Mouse (Mus musculus): ENCODE measurements around the gene Txnrd2. TPM values are rescaled to one million over a fixed set of nuclear protein-coding genes. Genes with fewer than 3 reads are reported as not detected.

Txnrd2 gene
- polyA plus RNA-seq, 1 experiment = 7.1 TPM

DNA sequence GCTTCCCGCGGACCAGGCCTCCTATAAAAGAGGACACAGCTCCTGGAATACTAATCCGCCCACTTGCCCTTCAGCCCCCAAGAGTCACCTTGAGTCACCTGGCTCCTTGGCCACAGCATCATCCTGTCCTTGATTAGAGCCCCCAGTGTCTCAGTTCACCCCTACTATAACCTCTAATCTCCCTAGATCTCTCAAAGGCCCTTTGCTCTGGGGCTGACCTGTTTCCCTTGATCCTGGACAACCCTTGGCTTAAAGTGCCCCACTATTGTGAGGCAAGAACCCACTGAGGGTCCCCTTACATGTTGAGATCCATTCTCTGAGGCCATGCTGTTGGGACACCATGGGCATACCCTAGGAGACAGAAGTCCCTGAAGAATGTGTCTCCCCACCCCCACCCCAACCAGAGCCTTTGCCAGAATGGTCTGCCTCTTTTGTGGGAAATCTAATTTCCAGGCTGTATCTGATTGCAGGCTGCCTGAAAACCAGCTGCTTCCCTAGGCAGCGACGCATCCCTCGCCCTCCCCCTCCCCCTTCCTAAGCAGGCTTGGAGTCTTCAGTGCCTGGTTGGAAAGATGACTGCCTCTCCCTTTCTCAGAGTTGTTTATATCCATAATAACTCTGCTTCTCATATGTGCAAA lies 44.4 kb upstream of the Txnrd2 start:
- TF ChIP-seq POLR2A (IDR thresholded peaks at IDR 0.05; ENCODE audit: insufficient read depth, low read length) = no peak
- no peak for TF ChIP-seq EP300 (IDR thresholded peaks at IDR 0.05; ENCODE audit: insufficient read depth, low read depth, low read length)
- no peak for TF ChIP-seq CTCF (IDR thresholded peaks at IDR 0.05; ENCODE audit: low read depth, low read length)
- H3K4me3 ChIP-seq (ENCODE audit: low read depth, low read length) = no peak overlapping the region
- H3K4me1 ChIP-seq (ENCODE audit: control insufficient read depth, insufficient read depth, low read length) = peaks cover 9% of the 10 kb centered on the region
- no peaks in the 10 kb centered on the region for H3K27me3 ChIP-seq (ENCODE audit: control insufficient read depth, insufficient read depth, low read length, poor library complexity, severe bottlenecking)
- no peaks in the 10 kb centered on the region for H3K9me3 ChIP-seq (replicated peaks; ENCODE audit: control insufficient read depth, insufficient read depth, low read length, poor library complexity, severe bottlenecking)
- H3K36me3 ChIP-seq (ENCODE audit: control insufficient read depth, insufficient read depth, low read length, poor library complexity, severe bottlenecking) = no peaks in the 10 kb centered on the region
- no peak overlapping the region for H3K9ac ChIP-seq (ENCODE audit: low read depth, poor library complexity, severe bottlenecking)
- H3K27ac ChIP-seq (ENCODE audit: insufficient read depth, low read length) = no peak overlapping the region

DNA sequence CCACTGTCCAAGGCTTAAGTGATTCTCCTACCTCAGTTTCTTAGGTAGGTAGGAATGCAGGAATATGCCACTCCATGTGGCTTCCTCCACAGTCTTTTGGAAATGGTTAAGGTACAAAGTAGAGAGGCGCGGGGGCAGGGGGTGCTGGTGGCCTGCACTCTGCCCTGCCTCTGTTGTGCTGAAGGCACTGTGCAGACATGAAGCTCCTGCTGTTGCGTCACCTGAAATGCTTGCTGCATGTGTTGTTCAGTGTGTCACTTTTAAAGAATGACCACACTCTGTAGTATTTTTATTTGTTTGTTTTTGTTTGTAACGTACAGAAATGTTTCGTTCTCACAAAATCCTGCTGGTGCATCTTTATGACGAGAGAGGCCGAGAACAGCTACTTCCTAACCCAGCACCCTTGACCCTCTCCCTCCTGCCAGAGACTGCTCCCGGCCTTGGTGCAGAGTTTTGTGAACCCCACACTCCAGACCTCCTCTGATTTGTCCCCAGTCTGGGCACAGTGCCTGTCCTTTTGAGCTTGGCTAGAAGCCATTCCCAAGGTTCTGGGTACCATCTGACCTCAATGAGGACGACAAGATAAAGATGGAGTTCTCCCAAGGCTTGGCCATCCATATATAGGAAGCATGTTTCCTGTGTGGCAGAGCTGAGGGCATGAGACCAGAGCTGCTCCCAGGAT lies 43.0 kb upstream of the Txnrd2 start:
- Histone ChIP-seq H3K4me3 (ENCODE audit: low read depth, low read length) (no peak overlapping the region), H3K36me3 (ENCODE audit: control insufficient read depth, insufficient read depth, low read length, poor library complexity, severe bottlenecking) (no peaks in the 10 kb centered on the region), H3K4me1 (ENCODE audit: control insufficient read depth, insufficient read depth, low read length) (peaks cover 16% of the 10 kb centered on the region), H3K27ac (ENCODE audit: insufficient read depth, low read length) (peak overlapping the region; percentile 46), H3K9ac (ENCODE audit: low read depth, poor library complexity, severe bottlenecking) (no peak overlapping the region), H3K27me3 (ENCODE audit: control insufficient read depth, insufficient read depth, low read length, poor library complexity, severe bottlenecking) (no peaks in the 10 kb centered on the region), H3K9me3 (replicated peaks; ENCODE audit: control insufficient read depth, insufficient read depth, low read length, poor library complexity, severe bottlenecking) (no peaks in the 10 kb centered on the region)
- no peak for TF ChIP-seq POLR2A (IDR thresholded peaks at IDR 0.05; ENCODE audit: insufficient read depth, low read length)
- no peak for TF ChIP-seq CTCF (IDR thresholded peaks at IDR 0.05; ENCODE audit: low read depth, low read length)
- no peak for TF ChIP-seq EP300 (IDR thresholded peaks at IDR 0.05; ENCODE audit: insufficient read depth, low read depth, low read length)

DNA sequence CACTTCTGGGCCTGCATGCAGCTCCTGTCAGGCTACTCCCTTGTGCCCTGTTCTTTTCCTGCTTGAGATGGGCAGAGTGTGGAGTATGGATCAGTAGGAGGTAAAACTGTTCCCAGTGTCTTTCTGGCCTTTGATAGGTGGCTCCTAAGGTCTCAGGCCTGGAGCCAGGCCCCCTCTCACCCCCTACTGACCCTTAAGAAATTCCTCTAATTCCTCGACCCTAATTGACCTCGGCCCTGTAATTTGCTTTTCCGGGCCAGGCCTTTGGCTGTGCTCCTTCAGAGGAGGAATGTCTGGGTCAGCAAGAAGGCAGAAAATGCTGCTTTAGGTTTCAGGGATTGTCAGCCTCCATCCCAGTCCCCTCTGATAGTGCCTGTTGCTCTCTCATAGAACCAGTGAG lies 42.4 kb upstream of the Txnrd2 start:
- Histone ChIP-seq H3K36me3 (ENCODE audit: control insufficient read depth, insufficient read depth, low read length, poor library complexity, severe bottlenecking) (no peaks in the 10 kb centered on the region), H3K4me1 (ENCODE audit: control insufficient read depth, insufficient read depth, low read length) (peaks cover 17% of the 10 kb centered on the region), H3K9me3 (replicated peaks; ENCODE audit: control insufficient read depth, insufficient read depth, low read length, poor library complexity, severe bottlenecking) (no peaks in the 10 kb centered on the region), H3K9ac (ENCODE audit: low read depth, poor library complexity, severe bottlenecking) (no peak overlapping the region), H3K27me3 (ENCODE audit: control insufficient read depth, insufficient read depth, low read length, poor library complexity, severe bottlenecking) (no peaks in the 10 kb centered on the region), H3K4me3 (ENCODE audit: low read depth, low read length) (no peak overlapping the region), H3K27ac (ENCODE audit: insufficient read depth, low read length) (peak overlapping the region; percentile 46)
- TF ChIP-seq EP300 (IDR thresholded peaks at IDR 0.05; ENCODE audit: insufficient read depth, low read depth, low read length) (no peak), POLR2A (IDR thresholded peaks at IDR 0.05; ENCODE audit: insufficient read depth, low read length) (no peak)

DNA sequence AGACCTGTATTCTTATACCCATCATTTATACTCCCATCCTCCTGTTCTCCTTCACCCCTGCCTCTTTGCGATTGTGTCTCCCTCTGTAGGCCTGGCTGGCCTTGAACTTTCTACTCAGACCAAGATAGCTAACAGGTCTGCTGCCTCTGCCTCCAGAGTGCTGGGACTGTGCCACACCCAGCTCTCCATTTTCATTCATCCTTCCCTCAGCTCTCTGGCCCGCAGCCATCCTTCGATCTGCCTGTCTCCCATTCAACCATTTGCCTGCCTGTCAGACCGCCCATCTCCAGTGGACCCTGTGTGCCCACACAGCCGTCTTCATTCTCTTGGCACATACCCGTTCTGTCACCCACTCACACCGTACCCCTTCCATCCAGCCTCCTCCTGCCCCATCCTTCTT lies 42.0 kb upstream of the Txnrd2 start:
- Histone ChIP-seq H3K27me3 (ENCODE audit: control insufficient read depth, insufficient read depth, low read length, poor library complexity, severe bottlenecking) (no peaks in the 10 kb centered on the region), H3K9me3 (replicated peaks; ENCODE audit: control insufficient read depth, insufficient read depth, low read length, poor library complexity, severe bottlenecking) (no peaks in the 10 kb centered on the region), H3K4me3 (ENCODE audit: low read depth, low read length) (no peak overlapping the region), H3K9ac (ENCODE audit: low read depth, poor library complexity, severe bottlenecking) (no peak overlapping the region), H3K4me1 (ENCODE audit: control insufficient read depth, insufficient read depth, low read length) (peaks cover 17% of the 10 kb centered on the region), H3K36me3 (ENCODE audit: control insufficient read depth, insufficient read depth, low read length, poor library complexity, severe bottlenecking) (no peaks in the 10 kb centered on the region), H3K27ac (ENCODE audit: insufficient read depth, low read length) (peak overlapping the region; percentile 46; the same call in 1 of the 2 replicates)
- TF ChIP-seq POLR2A (IDR thresholded peaks at IDR 0.05; ENCODE audit: insufficient read depth, low read length) (no peak), CTCF (IDR thresholded peaks at IDR 0.05; ENCODE audit: low read depth, low read length) (no peak), EP300 (IDR thresholded peaks at IDR 0.05; ENCODE audit: insufficient read depth, low read depth, low read length) (peak; percentile 70; the same call in 1 of the 2 replicates)

DNA sequence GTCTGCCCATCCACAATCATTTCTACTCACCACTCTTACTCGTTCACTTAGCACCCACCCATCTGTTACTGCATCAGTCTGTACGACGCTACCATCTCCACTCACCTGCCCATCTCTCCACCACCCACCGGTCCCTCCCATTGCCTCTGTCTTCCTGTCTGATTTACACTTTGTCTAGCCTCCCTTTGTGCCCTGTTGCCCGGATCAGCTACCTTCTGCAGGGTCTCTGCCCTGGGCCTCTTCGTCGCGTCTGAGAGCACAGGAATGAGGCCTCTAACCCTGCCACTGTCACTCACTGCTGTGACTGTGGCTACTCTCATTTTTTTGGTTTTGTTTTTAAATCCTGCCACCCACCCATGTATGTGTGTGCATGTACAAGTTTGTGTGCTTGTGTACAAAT lies 41.5 kb upstream of the Txnrd2 start:
- Histone ChIP-seq H3K4me3 (ENCODE audit: low read depth, low read length) (no peak overlapping the region), H3K36me3 (ENCODE audit: control insufficient read depth, insufficient read depth, low read length, poor library complexity, severe bottlenecking) (no peaks in the 10 kb centered on the region), H3K9me3 (replicated peaks; ENCODE audit: control insufficient read depth, insufficient read depth, low read length, poor library complexity, severe bottlenecking) (no peaks in the 10 kb centered on the region), H3K27ac (ENCODE audit: insufficient read depth, low read length) (peak overlapping the region; percentile 6; the same call in 1 of the 2 replicates), H3K4me1 (ENCODE audit: control insufficient read depth, insufficient read depth, low read length) (peaks cover 17% of the 10 kb centered on the region), H3K27me3 (ENCODE audit: control insufficient read depth, insufficient read depth, low read length, poor library complexity, severe bottlenecking) (no peaks in the 10 kb centered on the region), H3K9ac (ENCODE audit: low read depth, poor library complexity, severe bottlenecking) (no peak overlapping the region)
- TF ChIP-seq EP300 (IDR thresholded peaks at IDR 0.05; ENCODE audit: insufficient read depth, low read depth, low read length) (no peak), CTCF (IDR thresholded peaks at IDR 0.05; ENCODE audit: low read depth, low read length) (no peak), POLR2A (IDR thresholded peaks at IDR 0.05; ENCODE audit: insufficient read depth, low read length) (no peak)

DNA sequence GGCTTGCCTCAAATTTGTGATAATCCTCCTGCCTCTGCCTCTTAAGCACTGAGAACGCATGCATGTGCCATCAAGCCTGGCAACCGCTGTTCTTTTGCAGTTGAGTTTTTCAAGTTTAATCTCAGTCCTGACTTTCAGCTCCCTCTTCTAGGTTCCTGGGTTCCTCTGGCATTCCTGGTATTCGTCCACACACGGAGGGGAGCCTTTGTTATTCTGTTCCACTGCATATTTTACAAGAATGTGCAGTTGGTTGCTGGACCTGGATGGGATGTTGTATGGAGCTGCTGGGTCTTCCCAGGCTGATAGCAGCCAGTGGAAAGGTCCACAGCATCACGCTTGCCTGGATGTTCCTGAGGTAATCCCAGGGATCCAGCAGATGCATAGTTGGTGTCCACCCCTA lies 40.8 kb upstream of the Txnrd2 start:
- no peak overlapping the region for H3K4me3 ChIP-seq (ENCODE audit: low read depth, low read length)
- H3K4me1 ChIP-seq (ENCODE audit: control insufficient read depth, insufficient read depth, low read length) = peaks cover 17% of the 10 kb centered on the region
- no peaks in the 10 kb centered on the region for H3K27me3 ChIP-seq (ENCODE audit: control insufficient read depth, insufficient read depth, low read length, poor library complexity, severe bottlenecking)
- H3K27ac ChIP-seq (ENCODE audit: insufficient read depth, low read length) = no peak overlapping the region
- H3K9ac ChIP-seq (ENCODE audit: low read depth, poor library complexity, severe bottlenecking) = no peak overlapping the region
- TF ChIP-seq EP300 (IDR thresholded peaks at IDR 0.05; ENCODE audit: insufficient read depth, low read depth, low read length) (no peak), POLR2A (IDR thresholded peaks at IDR 0.05; ENCODE audit: insufficient read depth, low read length) (no peak), CTCF (IDR thresholded peaks at IDR 0.05; ENCODE audit: low read depth, low read length) (no peak)
- no peaks in the 10 kb centered on the region for H3K9me3 ChIP-seq (replicated peaks; ENCODE audit: control insufficient read depth, insufficient read depth, low read length, poor library complexity, severe bottlenecking)
- H3K36me3 ChIP-seq (ENCODE audit: control insufficient read depth, insufficient read depth, low read length, poor library complexity, severe bottlenecking) = no peaks in the 10 kb centered on the region
